Mouse (Mus musculus) CH12.LX (cell line): ENCODE measurements around the gene P4hb. TPM values are rescaled to one million over a fixed set of nuclear protein-coding genes. Genes with fewer than 3 reads are reported as not detected.

Experiments
- DNase-seq: peaks from one replicate; pipeline ENCODE4 v3.0.0-alpha.2; 2013; ENCODE audit errors: extremely low read depth
- H3K27ac ChIP-seq: 2 replicates; pipeline ENCODE4 v1.5.1; 2012; ENCODE audit warnings: low read depth, mild to moderate bottlenecking, control low read depth, moderate library complexity; ENCODE audit not compliant: insufficient read depth
- H3K27me3 ChIP-seq: replicated peaks from 2 replicates; pipeline ENCODE3; 2012; ENCODE audit warnings: inconsistent platforms
- H3K36me3 ChIP-seq, 2 experiments: replicated peaks in 1 of 2; 2 replicates each; pipeline versions ENCODE3 to v1.6.1; 2012; ENCODE audit warnings: inconsistent platforms in 1 of 2, low read length in 1 of 2, mild to moderate bottlenecking in 1 of 2, mixed read lengths in 1 of 2, moderate library complexity in 1 of 2; ENCODE audit not compliant: control insufficient read depth in 1 of 2, insufficient read depth in 1 of 2
- H3K4me1 ChIP-seq, 2 experiments: 2 replicates each; pipeline ENCODE4 v1.6.1; 2012; ENCODE audit warnings: inconsistent platforms in 1 of 2, moderate library complexity in 1 of 2; ENCODE audit not compliant: insufficient read depth in 2 of 2, control insufficient read depth in 1 of 2
- H3K4me2 ChIP-seq: 2 replicates; pipeline ENCODE4 v1.6.1; 2012; ENCODE audit warnings: low read depth, mild to moderate bottlenecking, control low read depth; ENCODE audit not compliant: poor library complexity, insufficient read depth, severe bottlenecking
- H3K4me3 ChIP-seq, 3 experiments: fragments of 150-350 bp in 1 of 3; sonication (generic) in 1 of 3; replicated peaks in 1 of 3; 2 replicates each; pipeline versions ENCODE3 to v1.5.1; 2011 to 2012; ENCODE audit warnings: low read depth in 2 of 3, low read length in 2 of 3, mild to moderate bottlenecking in 2 of 3, moderate library complexity in 2 of 3, control low read depth in 1 of 3, improper control_type of control experiment in 1 of 3, inconsistent platforms in 1 of 3, mixed read lengths in 1 of 3; ENCODE audit not compliant: poor library complexity in 1 of 3
- H3K79me2 ChIP-seq: replicated peaks from 2 replicates; pipeline ENCODE4 v1.6.1; 2012; ENCODE audit warnings: mild to moderate bottlenecking, moderate library complexity; ENCODE audit not compliant: control insufficient read depth, poor library complexity, insufficient read depth, severe bottlenecking; ENCODE audit errors: extremely low read depth
- H3K9ac ChIP-seq: 2 replicates; pipeline ENCODE4 v1.6.1; 2012; ENCODE audit warnings: low read depth, mild to moderate bottlenecking, control low read depth, moderate library complexity; ENCODE audit not compliant: insufficient read depth
- H3K9me3 ChIP-seq: replicated peaks from 2 replicates; pipeline ENCODE3; 2012; ENCODE audit warnings: low read length, inconsistent platforms, mixed read lengths
- CHD1 ChIP-seq: IDR thresholded peaks from 2 replicates; pipeline ENCODE4 v1.6.1; 2012; ENCODE audit warnings: low read depth, low read length, improper control_type of control experiment, inconsistent platforms
- E2F4 ChIP-seq: IDR thresholded peaks from 2 replicates; pipeline ENCODE4 v1.6.1; 2011; ENCODE audit warnings: low read depth, low read length, improper control_type of control experiment; ENCODE audit not compliant: insufficient replicate concordance
- ETS1 ChIP-seq: conservative IDR thresholded peaks from 2 replicates; pipeline ENCODE4 v1.6.1; 2012; ENCODE audit warnings: low read depth, mild to moderate bottlenecking, inconsistent platforms, low read length, improper control_type of control experiment, moderate library complexity
- IRF4 ChIP-seq: IDR thresholded peaks from 2 replicates; pipeline ENCODE4 v1.6.1; 2014; ENCODE audit warnings: low read depth, mild to moderate bottlenecking, inconsistent platforms, low read length, improper control_type of control experiment
- JUND ChIP-seq: conservative IDR thresholded peaks from 2 replicates; pipeline ENCODE4 v1.6.1; 2011; ENCODE audit warnings: low read depth, low read length, improper control_type of control experiment
- MAX ChIP-seq: IDR thresholded peaks from 2 replicates; pipeline ENCODE4 v1.6.1; 2011; ENCODE audit warnings: low read length, improper control_type of control experiment
- MAZ ChIP-seq: IDR thresholded peaks from 2 replicates; pipeline ENCODE4 v1.6.1; 2012; ENCODE audit warnings: low read depth, mild to moderate bottlenecking, inconsistent platforms, low read length, improper control_type of control experiment, moderate library complexity
- NELFE ChIP-seq: IDR thresholded peaks from 2 replicates; pipeline ENCODE4 v1.6.1; 2011; ENCODE audit warnings: low read depth, low read length, improper control_type of control experiment
- NRF1 ChIP-seq: IDR thresholded peaks from 2 replicates; pipeline ENCODE4 v1.6.1; 2014; ENCODE audit warnings: low read depth, mild to moderate bottlenecking, inconsistent platforms, low read length, improper control_type of control experiment, moderate library complexity
- POLR2AphosphoS2 ChIP-seq: IDR thresholded peaks from 2 replicates; pipeline ENCODE4 v1.6.1; 2011; ENCODE audit warnings: low read depth, low read length, improper control_type of control experiment
- RAD21 ChIP-seq: IDR thresholded peaks from 2 replicates; pipeline ENCODE4 v1.6.1; 2011; ENCODE audit warnings: low read depth, mild to moderate bottlenecking, low read length, improper control_type of control experiment, moderate library complexity
- RCOR1 ChIP-seq: conservative IDR thresholded peaks from 2 replicates; pipeline ENCODE4 v1.6.1; 2012; ENCODE audit warnings: low read depth, mild to moderate bottlenecking, inconsistent platforms, low read length, improper control_type of control experiment
- UBTF ChIP-seq: IDR thresholded peaks from 2 replicates; pipeline ENCODE4 v1.6.1; 2012; ENCODE audit warnings: low read depth, mild to moderate bottlenecking, inconsistent platforms, low read length, improper control_type of control experiment, moderate library complexity
- dilution Hi-C: fragments of 300-500 bp; cut with MboI; formaldehyde crosslinking; loops from 2 replicates; pipeline ENCODE4 v1.14.3; 2020; ENCODE audit warnings: low sequenced_read_pairs; ENCODE audit not compliant: extremely low pct_unique_long_range_greater_than_20kb, extremely low pct_ligation_motif_present
- in situ Hi-C: fragments of 300-500 bp; cut with MboI; formaldehyde crosslinking; loops from 3 replicates; pipeline ENCODE4 v1.14.3; 2019; ENCODE audit warnings: low sequenced_read_pairs, low pct_ligation_motif_present, low pct_unique_long_range_greater_than_20kb, mixed read lengths
- polyA plus RNA-seq: library from polyadenylated mRNA; unstranded; fragments of >175 nt; gene quantifications from 2 replicates; pipeline ENCODE4 v1.2.1, GENCODE M21; 2012; ENCODE audit warnings: low read depth; ENCODE audit not compliant: insufficient read length
- total RNA-seq, 2 experiments: library from RNA; depleted of rRNA; stranded (reverse); fragments of 300-350 nt in 1 of 2; fragments of >200 nt in 1 of 2; gene quantifications; 2 replicates each; pipeline ENCODE4 v1.2.3; 2012 to 2014

Gene P4hb
- total and polyA plus RNA-seq, 3 experiments = 486 to 644 (median 531) TPM

DNA sequence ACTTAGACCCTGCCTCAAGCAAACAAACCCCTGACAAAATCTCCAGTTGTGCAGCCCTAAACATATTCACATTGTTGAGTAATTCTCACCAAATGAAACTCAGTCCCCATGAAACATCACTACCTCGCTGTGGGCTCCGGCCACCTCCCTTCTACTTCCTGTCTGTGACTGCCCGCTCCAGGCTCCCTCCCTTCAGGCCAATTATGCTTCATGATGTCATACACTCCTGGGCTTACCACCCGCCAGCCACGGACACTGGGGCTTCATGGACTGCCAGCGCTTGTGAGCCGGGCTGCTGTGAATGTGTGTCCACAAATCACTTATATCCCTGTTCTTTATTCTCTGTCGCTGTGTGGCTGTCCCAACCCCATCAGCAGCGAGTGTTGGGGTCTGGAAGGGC is 53.3 kb downstream of the P4hb start (continued):
- TF ChIP-seq IRF4 (no peak; the same call in 1 of the 2 replicates), RAD21 (no peak), NRF1 (no peak), ETS1 (no peak), MAZ (no peak), UBTF (no peak), JUND (0 out of 2 replicates have a peak, but pooled peaks have one; percentile 47), CHD1 (no peak), POLR2AphosphoS2 (no peak)

GRCm38 (mm10) chr11:120518558-120518957 is 54.5 kb downstream of the P4hb start:
- no peak for DNase-seq
- H3K36me3 ChIP-seq = no peaks in the 10 kb centered on the region
- dilution Hi-C loops = no loop called here
- peaks cover 6% of the 10 kb centered on the region for H3K9me3 ChIP-seq
- H3K79me2 ChIP-seq = no peaks in the 10 kb centered on the region
- H3K4me1 ChIP-seq = peaks cover 0 to 18% of the 10 kb centered on the region in 2 experiments; a peak in 2 of 4 replicates
- no peak overlapping the region for H3K4me2 ChIP-seq
- in situ Hi-C loops = no loop called here
- TF ChIP-seq MAX = no peak
- TF ChIP-seq NELFE = no peak
- TF ChIP-seq CHD1 = no peak
- no peak overlapping the region for H3K27ac ChIP-seq
- no peak overlapping the region for H3K4me3 ChIP-seq
- no peaks in the 10 kb centered on the region for H3K27me3 ChIP-seq
- H3K9ac ChIP-seq = no peak overlapping the region

DNA sequence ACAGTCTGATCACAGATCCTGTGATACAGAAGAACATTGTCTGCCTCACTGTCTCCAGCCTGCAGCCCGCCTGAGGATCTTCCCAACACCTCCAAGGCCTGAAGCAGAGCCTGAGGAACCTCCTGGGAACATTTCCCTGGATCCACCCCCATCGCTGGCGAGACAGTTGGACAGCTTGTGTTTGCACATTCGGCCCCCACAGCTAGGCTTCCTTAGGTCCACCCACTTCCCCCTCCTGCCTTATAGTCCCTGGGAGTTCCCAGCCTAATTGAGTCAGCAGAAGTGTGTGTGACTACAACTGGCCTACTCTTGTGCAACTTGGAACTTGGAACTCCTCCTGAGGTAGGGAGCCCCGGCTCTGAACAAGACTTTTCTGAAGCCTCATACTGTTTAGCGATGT is 55.0 kb downstream of the P4hb start:
- H3K36me3 ChIP-seq = no peaks in the 10 kb centered on the region
- TF ChIP-seq RCOR1 (no peak), E2F4 (no peak)
- TF ChIP-seq, all 38 proteins: peak for 0
- in situ Hi-C loops (no loop called here), dilution Hi-C loops (no loop called here)
- H3K27me3 ChIP-seq = no peaks in the 10 kb centered on the region
- H3K27ac ChIP-seq = no peak overlapping the region
- no peaks in the 10 kb centered on the region for H3K79me2 ChIP-seq
- no peak for DNase-seq
- H3K4me2 ChIP-seq = no peak overlapping the region
- H3K4me3 ChIP-seq = no peak overlapping the region
- no peak overlapping the region for H3K9ac ChIP-seq
- peaks cover 0 to 18% of the 10 kb centered on the region in 2 experiments; a peak in 2 of 4 replicates for H3K4me1 ChIP-seq
- peaks cover 6% of the 10 kb centered on the region for H3K9me3 ChIP-seq
